Mouse (Mus musculus) layer of hippocampus, adult 9-10 months (tissue): ENCODE measurements around the gene Slfn4.
"Not testable (repeated sequence)": the region's sequence is repeated elsewhere in the genome, so short reads cannot be mapped to it uniquely, and the experiment has no call there.

Experiments used
- DNase-seq: peaks from one replicate; pipeline ENCODE4 v3.0.0; 2022; ENCODE audit warnings: low spot score

The Slfn4 gene

DNA sequence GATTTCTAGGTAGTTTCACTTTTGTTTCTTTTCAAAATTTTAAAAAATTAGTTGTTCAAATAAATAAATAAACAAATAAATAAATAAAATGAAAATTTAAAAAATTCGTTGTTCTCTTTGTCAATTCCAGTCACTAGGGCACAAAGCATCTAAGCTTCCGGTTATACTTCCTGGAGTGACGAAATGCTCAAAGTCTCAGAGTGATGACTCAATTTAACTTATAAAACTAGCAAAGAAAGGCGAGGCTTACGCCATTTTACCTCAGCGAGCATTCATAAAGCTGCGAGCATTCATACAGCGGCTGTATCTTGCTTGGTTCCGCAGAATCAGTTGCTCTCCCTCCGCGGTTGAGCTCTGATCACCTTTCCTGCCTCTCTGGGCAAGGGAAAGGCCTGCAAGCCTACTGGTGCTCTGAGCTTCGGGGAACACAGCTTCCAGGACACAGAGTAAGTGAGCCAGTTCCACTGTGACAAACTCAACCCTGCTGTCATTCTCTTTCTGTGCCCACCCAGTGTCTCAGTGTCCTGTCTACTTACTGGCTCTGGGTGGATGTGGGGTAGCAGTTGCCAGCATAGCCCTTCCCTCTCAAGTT is at the start of gene Slfn4:
Slfn4 (plus strand) TSS at position 239 of the 592 bp plus-strand sequence.
- DNase-seq: no peak

DNA sequence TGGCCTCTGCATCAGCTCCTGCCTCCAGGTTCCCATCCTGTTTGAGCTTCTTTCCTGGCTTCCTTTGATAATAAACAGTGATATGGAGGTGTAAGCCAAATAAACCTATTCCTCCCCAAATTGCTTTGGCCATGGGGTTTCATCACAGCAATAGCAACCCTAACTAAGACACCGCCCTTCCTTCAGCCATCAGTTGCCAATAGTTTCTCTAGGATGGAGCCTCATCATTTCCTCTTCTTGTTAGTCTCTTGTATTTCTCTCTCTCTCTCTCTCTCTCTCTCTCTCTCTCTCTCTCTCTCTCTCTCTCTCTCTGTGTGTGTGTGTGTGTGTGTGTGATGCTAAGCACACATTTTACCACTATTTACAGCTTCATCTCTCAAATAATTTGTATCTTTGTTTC is 49.4 kb upstream of the Slfn4 start:
- DNase-seq: not testable (repeated sequence)

DNA sequence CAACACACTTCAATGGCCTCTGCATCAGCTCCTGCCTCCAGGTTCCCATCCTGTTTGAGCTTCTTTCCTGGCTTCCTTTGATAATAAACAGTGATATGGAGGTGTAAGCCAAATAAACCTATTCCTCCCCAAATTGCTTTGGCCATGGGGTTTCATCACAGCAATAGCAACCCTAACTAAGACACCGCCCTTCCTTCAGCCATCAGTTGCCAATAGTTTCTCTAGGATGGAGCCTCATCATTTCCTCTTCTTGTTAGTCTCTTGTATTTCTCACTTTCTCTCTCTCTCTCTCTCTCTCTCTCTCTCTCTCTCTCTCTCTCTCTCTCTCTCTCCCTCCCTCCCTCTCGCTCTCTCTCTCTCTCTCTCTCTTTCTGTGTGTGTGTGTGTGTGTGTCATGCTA is 37.7 kb upstream of the Slfn4 start:
- DNase-seq: not testable (repeated sequence)

DNA sequence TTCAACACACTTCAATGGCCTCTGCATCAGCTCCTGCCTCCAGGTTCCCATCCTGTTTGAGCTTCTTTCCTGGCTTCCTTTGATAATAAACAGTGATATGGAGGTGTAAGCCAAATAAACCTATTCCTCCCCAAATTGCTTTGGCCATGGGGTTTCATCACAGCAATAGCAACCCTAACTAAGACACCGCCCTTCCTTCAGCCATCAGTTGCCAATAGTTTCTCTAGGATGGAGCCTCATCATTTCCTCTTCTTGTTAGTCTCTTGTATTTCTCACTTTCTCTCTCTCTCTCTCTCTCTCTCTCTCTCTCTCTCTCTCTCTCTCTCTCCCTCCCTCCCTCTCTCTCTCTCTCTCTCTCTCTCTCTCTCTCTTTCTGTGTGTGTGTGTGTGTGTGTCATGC is 26.0 kb upstream of the Slfn4 start:
- DNase-seq: not testable (repeated sequence)

DNA sequence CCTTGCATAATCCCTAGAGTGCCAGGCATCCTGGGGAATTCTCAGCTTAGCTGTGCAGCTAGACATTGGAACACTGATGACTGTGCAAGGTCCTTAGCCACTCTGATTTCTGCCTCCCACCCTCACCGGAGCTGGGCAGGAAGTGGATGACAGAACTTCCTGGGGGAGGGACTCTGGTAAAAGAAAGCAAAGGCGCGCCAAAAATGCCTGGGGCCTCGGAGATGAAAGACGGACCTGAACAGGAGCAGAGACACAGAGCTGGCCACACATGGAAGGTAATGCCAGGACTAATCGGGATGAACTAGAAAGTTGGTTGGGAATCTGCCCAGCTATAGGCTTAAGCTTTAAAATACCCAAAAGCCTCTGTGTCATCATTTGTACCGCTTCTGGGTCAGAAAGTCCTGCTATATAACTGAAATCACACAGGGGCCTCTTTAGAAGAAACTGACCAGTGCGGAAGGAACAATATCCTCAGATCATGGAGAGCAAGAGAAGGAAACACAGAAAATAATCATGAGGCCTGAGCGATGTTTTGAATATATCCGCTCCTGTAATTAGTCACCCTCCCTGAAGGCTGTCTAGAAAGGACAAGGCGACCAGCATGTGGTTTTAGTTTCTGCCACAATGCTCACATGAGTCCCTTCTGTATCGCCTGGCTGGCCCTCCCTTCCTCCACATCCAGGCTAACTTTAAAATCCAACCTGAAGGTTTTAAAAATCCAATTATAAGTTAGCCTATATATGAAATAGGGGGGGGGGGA is 16.3 kb downstream of the Slfn4 start, which contains the start of gene Slfn3:
Slfn3 (plus strand) TSS at position 197 of the 760 bp plus-strand sequence.
- DNase-seq: no peak

DNA sequence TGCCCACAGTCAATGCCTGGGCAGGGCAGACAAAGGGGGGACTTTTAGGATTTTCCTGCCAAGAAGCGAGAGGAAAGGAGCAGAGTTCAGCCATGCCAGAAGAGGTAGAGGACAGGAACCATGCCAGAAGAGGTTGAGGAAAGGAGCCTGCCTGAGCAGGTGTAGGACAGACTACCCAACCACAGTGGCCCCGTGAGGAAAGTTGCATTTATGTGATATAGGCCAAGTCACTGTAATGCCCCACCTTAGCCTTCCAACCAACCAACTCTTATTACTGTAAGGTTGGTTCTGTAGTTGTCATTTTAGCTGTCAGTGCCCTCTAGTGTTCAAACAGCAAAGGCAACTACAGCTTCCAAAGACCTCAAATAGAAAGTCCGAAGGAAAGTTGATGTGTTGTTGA is 17.0 kb downstream of the Slfn4 start:
- DNase-seq: peak; percentile 5

DNA sequence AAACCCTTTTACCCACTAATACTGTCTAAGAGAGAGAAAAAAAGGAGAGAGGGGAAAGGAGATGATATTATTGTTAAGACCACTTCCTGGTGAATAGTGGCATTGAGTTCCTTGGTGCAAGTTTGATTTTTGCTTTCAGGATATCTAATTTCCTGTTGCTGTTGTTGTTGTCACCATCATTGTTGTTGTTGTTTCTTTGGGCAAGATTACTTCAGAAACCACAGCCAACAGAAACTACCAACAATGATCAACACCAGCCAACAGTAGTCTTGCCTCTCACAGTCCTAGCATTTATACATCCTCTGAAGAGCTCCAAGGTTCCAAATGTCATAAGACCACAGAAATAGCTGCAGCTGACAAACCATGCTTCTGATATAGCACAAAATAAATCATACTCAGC is 30.0 kb downstream of the Slfn4 start:
- DNase-seq: no peak

DNA sequence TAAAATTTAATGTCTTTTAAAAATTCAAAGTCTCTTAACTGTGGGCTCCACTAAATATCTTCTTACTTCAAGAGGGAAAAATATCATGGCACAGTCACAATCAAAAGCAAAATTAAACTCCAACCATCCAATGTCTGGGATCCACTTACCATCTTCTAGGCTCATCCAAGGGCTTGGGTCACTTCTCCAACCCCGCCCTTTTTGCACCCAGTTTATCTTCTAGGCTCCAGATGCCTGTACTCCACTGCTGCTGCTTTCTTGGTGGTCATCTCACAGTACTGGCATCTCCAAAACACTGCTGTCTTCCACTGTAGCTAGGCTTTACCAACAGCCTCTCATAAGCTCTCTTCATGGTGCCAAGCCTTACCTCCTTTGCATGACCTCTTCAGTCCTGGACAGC is 41.1 kb downstream of the Slfn4 start:
- DNase-seq: no peak

DNA sequence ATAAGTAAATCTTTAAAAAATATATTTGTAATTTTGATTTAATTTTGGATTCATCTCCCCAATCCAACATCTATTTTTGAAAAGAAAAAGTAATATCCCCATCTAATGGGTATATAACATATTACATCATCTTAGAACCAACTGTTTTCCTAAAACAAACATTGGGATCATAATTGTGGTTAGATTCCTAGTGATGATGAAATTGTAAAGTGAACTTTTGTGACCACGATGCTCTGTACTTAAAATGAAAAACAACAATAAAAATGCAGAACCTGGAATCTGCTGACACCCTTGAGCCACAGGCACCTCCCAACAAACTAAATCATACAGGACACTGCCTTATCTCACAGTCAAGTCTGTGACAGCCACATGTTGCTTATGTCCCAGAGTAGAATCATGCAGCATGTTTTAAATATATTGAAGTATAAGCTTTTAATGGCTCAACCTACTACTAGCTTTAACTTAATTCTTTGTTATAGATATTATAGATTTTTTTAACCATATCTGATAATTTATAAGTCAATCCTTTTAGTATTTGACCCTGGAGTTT is 46.4 kb downstream of the Slfn4 start:
- DNase-seq: no peak

DNA sequence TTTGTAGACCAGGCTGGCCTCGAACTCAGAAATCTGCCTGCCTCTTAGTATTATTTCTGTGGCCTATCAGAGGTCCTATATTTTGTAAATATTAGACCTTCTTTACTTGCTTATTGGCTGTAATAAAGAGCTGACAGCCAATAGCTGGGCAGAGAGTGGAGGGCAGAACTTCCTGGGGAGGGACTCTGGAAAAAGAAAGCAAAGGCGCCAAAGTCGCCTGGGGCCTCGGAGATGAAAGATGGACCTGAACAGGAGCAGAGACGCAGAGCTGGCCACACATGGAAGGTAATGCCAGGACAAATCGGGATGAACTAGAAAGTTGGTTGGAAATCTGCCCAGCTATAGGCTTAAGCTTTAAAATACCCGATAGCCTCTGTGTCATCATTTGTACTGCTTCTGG is 48.4 kb downstream of the Slfn4 start:
- DNase-seq: no peak

DNA sequence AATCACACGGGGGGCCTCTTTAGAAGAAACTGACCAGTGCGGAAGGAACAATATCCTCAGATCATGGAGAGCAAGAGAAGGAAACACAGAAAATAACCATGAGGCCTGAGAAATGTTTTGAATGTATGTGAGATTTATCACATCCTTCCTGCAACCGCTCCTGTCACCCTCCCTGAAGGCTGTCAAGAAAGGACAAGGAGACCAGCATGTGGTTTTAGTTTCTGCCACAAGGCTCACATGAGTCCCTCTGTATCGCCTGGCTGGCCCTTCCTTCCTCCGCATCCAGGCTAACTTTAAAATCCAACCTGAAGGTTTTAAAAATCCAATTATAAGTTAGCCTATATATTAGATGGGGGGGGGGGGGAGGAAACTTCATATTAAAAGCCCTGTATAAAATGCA is 48.8 kb downstream of the Slfn4 start:
- not testable (repeated sequence) for DNase-seq

DNA sequence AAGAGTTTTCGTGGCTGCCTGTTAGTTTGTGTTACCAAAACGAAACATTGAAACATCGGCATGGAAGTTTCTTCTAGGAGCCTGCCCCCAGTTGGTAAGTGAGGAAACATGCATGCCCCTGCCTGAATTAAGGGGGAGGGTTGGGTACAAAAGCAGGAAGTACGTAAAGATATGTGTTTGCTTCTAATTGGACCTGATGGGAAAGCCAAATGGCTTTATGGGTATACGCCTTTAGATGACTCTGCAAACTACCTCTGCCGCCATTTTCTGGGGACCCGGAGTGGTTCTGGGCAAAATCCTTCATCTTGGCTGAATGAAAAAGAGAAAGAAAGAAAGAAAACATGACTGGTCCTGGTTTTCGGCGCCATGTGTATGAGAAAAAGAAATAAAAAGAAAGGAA is 49.2 kb downstream of the Slfn4 start:
- DNase-seq: no peak

DNA sequence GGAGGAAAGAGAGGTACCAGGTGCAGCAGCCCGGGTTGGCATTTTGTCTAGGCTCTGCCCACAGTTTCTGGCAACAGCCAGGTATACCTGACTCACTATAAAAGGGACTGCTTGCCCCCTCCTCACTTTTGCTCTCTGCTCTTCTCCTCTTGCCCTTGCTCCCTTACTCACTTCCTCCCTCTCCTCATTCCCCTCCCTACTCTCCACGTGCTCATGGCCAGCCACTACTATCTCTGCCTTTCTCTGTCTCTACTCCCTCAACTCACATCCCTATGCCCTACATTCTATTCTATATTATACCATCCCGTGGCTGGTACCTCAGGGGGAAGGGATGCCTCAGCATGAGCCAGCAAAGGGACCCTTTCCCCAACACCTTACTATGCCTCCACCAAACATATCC is 49.8 kb downstream of the Slfn4 start:
- DNase-seq: no peak

DNA sequence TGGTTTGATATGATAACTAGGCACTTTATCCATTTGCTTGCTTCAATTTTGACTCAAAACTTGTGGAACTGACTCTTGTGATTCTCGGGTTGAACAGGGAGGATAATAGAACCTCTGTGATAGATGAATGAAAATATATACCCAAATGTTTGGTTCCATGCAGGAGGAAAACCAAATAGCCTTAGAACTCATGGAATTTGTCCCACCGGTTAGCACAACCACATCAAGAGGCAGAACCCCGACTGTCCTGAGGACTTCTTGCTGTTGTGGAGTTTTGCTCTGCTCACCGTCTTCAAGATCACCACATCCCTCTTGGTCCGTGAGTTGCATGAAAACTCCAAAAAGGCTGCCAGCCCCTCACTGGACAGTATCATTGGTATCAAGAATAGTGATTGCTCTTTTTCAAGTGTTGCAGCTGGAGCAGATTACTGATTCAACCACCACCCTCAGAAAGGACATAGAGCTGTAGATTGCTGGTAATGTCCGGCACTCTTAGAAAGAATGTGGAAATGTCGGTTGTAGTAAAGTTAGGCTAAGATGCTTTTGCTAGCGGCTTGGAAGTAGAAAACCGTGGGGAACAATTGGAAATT is 50.5 kb downstream of the Slfn4 start:
- DNase-seq: no peak

DNA sequence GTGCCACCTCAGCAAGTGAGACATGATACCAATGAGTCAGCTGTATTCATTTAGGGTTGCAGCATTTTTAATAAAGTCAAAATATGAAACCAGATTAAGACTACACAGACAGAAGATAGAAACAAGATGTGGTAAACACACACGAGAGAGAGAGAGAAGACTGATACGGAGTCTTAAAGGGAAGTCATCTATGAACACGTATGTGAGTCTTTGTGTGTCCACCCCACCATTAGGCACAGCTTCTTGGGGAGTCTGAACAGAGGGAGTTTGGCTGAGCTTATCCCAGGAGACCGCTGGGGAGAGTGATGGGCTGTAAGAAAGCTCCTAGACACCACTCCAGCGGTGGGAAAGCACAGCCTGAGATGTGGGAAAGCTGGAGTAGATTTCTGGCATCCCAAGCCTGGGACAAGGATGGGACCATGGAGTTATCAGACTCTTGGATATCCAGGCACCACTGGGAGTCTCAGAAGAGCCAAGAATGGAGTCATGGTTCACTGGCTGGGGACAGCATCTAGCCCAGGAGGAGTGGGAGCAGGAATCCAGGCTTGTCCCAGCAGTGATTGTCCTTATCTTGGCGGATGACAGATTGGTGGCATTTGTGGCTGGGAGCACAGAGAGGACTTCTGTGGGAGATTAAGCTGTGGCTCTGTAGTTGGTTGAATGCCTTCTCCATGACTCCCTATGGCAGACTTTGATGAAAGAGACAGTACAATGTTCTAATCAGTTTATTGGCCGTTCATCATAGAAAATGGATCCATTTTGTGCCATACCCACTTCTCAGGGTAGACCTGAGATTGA is 53.1 kb downstream of the Slfn4 start:
- DNase-seq: no peak

DNA sequence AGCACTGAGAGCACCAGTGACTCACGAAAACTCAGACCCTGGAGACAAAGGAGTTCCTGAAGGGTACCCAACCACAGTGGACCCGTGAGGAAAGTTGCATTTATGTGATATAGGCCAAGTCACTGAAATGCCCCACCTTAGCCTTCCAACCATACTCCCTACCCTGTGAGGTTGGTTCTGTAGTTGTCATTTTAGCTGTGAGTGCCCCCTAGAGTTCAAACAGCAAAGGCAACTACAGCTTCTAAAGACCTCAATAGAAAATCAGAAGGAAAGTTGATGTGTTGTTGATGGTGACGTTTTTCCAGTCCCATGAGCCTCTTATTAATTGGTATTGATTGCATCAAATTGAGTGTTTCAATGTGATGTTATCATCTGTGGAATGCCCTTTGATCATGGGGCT is 56.0 kb downstream of the Slfn4 start:
- no peak for DNase-seq

DNA sequence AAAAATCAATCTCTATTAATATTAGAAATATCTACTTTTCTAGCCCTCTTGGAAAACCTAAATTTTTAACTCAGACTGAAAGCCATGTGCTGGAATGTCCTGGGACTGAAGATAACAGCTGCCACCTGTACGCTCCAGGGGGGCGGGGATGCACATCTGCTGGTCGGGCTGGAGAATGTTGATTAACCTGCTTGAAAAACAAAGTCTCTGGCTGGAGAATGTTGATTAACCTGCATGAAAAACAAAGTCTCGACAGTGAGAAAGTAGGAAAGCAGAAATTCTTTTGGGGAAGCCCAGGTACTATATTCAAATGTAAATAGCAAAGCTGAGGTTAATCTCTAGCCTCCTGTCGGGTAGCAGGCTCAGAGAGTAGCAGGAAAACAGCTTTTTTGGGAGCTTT is 58.6 kb downstream of the Slfn4 start:
- not testable (repeated sequence) for DNase-seq

DNA sequence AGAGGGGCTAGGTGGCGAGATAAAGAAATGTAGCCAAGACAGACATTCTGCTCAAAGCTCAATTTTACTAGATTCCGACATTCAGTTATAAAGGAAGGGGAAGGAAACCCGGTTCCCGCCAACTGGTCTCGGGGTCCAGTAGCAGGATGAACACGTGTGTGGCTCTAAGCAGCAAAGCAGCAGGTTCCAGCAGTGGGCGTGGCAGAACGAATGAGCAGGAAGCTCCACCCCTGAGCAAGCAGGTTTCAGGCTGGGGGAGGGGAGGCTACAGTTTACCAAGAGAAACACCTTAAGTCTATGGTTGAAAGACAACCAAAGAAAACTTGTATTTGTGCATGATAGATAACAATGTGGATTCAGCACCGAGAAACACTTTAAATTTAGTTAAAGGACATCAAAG is 62.4 kb downstream of the Slfn4 start:
- not testable (repeated sequence) for DNase-seq

DNA sequence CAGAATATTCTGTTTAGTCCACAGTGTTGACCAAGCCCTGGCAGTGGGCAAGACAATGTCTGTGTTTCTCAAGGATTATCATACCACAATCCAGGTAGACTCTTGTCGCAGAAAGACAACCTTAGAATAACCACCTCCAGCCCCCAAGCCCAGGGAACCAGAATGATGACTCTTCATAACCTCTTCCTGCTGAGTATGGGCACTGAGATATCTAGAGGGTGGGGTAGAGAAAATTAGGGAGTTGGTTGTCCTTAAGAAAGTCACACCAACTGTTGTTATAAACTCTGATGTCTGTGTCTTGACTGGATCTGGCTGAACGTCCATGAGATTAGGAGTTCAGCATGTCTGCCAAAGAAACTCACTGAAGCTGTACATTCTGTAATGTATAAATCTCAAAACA is 63.4 kb downstream of the Slfn4 start:
- DNase-seq: no peak

DNA sequence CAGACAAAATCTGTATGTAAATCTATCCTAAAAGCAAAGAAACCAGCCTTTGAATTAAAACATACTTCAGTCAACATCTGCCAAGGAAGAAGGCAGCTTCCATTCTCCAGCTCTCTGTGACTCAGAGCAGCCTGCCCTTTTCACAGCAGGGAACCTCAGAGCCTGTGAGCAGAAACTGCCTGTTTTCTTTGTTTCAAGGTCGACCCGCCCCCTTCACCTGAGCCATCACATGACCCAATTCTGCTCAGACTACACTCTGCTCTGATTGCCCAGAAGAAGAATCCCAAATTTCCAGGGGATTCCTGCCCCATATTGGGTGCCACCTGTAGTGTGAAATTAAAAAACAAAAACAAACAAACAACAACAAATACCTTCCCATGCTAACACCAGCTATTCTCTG is 64.8 kb downstream of the Slfn4 start:
- DNase-seq: no peak
